Mouse (Mus musculus) megakaryocyte, embryonic 14.5 days (primary cell): ENCODE results near the gene Slc6a21. TPM values are rescaled to one million over a fixed set of nuclear protein-coding genes. Genes with fewer than 3 reads are reported as not detected.

Experiments
- H3K27me3 ChIP-seq: replicated peaks from 2 replicates; pipeline ENCODE3; 2012; ENCODE audit warnings: inconsistent platforms
- H3K36me3 ChIP-seq: replicated peaks from 2 replicates; pipeline ENCODE3; 2012; ENCODE audit warnings: low read length, inconsistent platforms, mixed read lengths
- H3K4me1 ChIP-seq: 2 replicates; pipeline ENCODE4 v1.6.1; 2012; ENCODE audit warnings: inconsistent platforms
- H3K4me3 ChIP-seq: replicated peaks from 2 replicates; pipeline ENCODE3; 2012; ENCODE audit warnings: moderate library complexity, mild to moderate bottlenecking, inconsistent platforms
- H3K9me3 ChIP-seq: 2 replicates; pipeline ENCODE4 v1.6.1; 2012; ENCODE audit warnings: inconsistent platforms
- FLI1 ChIP-seq: IDR thresholded peaks from 2 replicates; pipeline ENCODE4 v1.6.1; 2012; ENCODE audit warnings: low read length, inconsistent platforms, mixed read lengths
- GATA1 ChIP-seq: IDR thresholded peaks from 3 replicates; pipeline ENCODE4 v1.6.1; 2012; ENCODE audit warnings: mixed read lengths, low read length, inconsistent platforms, borderline replicate concordance
- polyA plus RNA-seq: library from polyadenylated mRNA; stranded (reverse); fragments of >175 nt; gene quantifications from 2 replicates; pipeline ENCODE4 v1.2.3, GENCODE M21; 2012; ENCODE audit warnings: low replicate concordance; ENCODE audit not compliant: insufficient read depth

Slc6a21 gene
- polyA plus RNA-seq = not detected in 2 replicates

- Histone ChIP-seq H3K9me3 (no peaks in the 10 kb centered on the region), H3K4me3 (peak within 1 kb of the TSS; percentile 91), H3K36me3 (no peaks in the 10 kb centered on the region), H3K4me1 (peaks cover 9% of the 10 kb centered on the region), H3K27me3 (peaks cover 65% of the 10 kb centered on the region)
- TF ChIP-seq FLI1 = no peak
- TF ChIP-seq GATA1 = no peak
Observed at GRCm38 (mm10) chr7:45277136-45277760, at the start of gene Slc6a21. Gene Slc6a21, plus strand, starts transcription at chr7:45277513.

GRCm38 (mm10) chr7:45228548-45228947 lies 48.8 kb upstream of the Slc6a21 start:
- H3K9me3 ChIP-seq = no peaks in the 10 kb centered on the region
- peaks cover 24% of the 10 kb centered on the region for H3K36me3 ChIP-seq
- peaks cover 25% of the 10 kb centered on the region for H3K4me1 ChIP-seq
- TF ChIP-seq GATA1 (no peak), FLI1 (no peak)
- no peak overlapping the region for H3K4me3 ChIP-seq
- H3K27me3 ChIP-seq = peaks cover 32% of the 10 kb centered on the region

GRCm38 (mm10) chr7:45229046-45229445 lies 48.3 kb upstream of the Slc6a21 start:
- TF ChIP-seq GATA1 = no peak
- no peak for TF ChIP-seq FLI1
- peaks cover 31% of the 10 kb centered on the region for H3K27me3 ChIP-seq
- peaks cover 29% of the 10 kb centered on the region for H3K36me3 ChIP-seq

GRCm38 (mm10) chr7:45229459-45230203 lies 47.7 kb upstream of the Slc6a21 start:
- no peaks in the 10 kb centered on the region for H3K9me3 ChIP-seq
- H3K4me1 ChIP-seq = peaks cover 34% of the 10 kb centered on the region
- TF ChIP-seq GATA1 (no peak), FLI1 (no peak)
- peaks cover 29% of the 10 kb centered on the region for H3K27me3 ChIP-seq
- peaks cover 35% of the 10 kb centered on the region for H3K36me3 ChIP-seq
- H3K4me3 ChIP-seq = no peak overlapping the region

More at GRCm38 (mm10) chr7:45229046-45229445, 48.3 kb upstream of the Slc6a21 start:
- Histone ChIP-seq H3K9me3 (no peaks in the 10 kb centered on the region), H3K4me3 (no peak overlapping the region), H3K4me1 (peaks cover 28% of the 10 kb centered on the region)

GRCm38 (mm10) chr7:45231192-45231591 lies 46.1 kb upstream of the Slc6a21 start:
- peaks cover 19% of the 10 kb centered on the region for H3K27me3 ChIP-seq

GRCm38 (mm10) chr7:45231941-45232340 lies 45.4 kb upstream of the Slc6a21 start:
- no peak for TF ChIP-seq GATA1
- no peak for TF ChIP-seq FLI1
- Histone ChIP-seq H3K4me3 (no peak overlapping the region), H3K27me3 (peaks cover 12% of the 10 kb centered on the region), H3K4me1 (peaks cover 56% of the 10 kb centered on the region), H3K9me3 (no peaks in the 10 kb centered on the region), H3K36me3 (peaks cover 58% of the 10 kb centered on the region)

More at GRCm38 (mm10) chr7:45231192-45231591, 46.1 kb upstream of the Slc6a21 start:
- no peaks in the 10 kb centered on the region for H3K9me3 ChIP-seq
- H3K4me1 ChIP-seq = peaks cover 49% of the 10 kb centered on the region
- no peak for TF ChIP-seq GATA1
- no peak overlapping the region for H3K4me3 ChIP-seq
- H3K36me3 ChIP-seq = peaks cover 50% of the 10 kb centered on the region

GRCm38 (mm10) chr7:45232716-45233465 lies 44.4 kb upstream of the Slc6a21 start:
- no peak overlapping the region for H3K4me3 ChIP-seq
- TF ChIP-seq GATA1 (no peak), FLI1 (no peak)
- H3K36me3 ChIP-seq = peaks cover 63% of the 10 kb centered on the region
- peaks cover 65% of the 10 kb centered on the region for H3K4me1 ChIP-seq
- peaks cover 9% of the 10 kb centered on the region for H3K27me3 ChIP-seq
- no peaks in the 10 kb centered on the region for H3K9me3 ChIP-seq

GRCm38 (mm10) chr7:45233580-45234332 lies 43.6 kb upstream of the Slc6a21 start:
- TF ChIP-seq FLI1 = no peak
- no peak for TF ChIP-seq GATA1
- H3K9me3 ChIP-seq = no peaks in the 10 kb centered on the region
- peaks cover 63% of the 10 kb centered on the region for H3K36me3 ChIP-seq
- peak overlapping the region; percentile 54 for H3K4me3 ChIP-seq
- peaks cover 5% of the 10 kb centered on the region for H3K27me3 ChIP-seq
- H3K4me1 ChIP-seq = peaks cover 74% of the 10 kb centered on the region

GRCm38 (mm10) chr7:45234333-45234841 lies 42.9 kb upstream of the Slc6a21 start:
- TF ChIP-seq FLI1 (no peak), GATA1 (no peak)
- H3K27me3 ChIP-seq = peaks cover 3% of the 10 kb centered on the region
- H3K4me1 ChIP-seq = peaks cover 80% of the 10 kb centered on the region
- H3K9me3 ChIP-seq = no peaks in the 10 kb centered on the region
- peaks cover 63% of the 10 kb centered on the region for H3K36me3 ChIP-seq
- peak overlapping the region; percentile 38 for H3K4me3 ChIP-seq
